In genomic region chr1:179591639-179592038, GRCm38 (mm10) we compare ENCODE assay signal across 12 mouse cellular contexts. TPM values are rescaled to one million over a fixed set of nuclear protein-coding genes. Genes with fewer than 3 reads are reported as not detected.
DNase-seq lines count a peak whose midpoint lies in the region; ATAC-seq and TF ChIP-seq lines count a peak whose summit lies in the region.
"Had no signal": no experiment of that assay in that cellular context is flagged by ENCODE, and none has a peak within 500 bp of the region (broad histone marks: within the 10 kb centered on the region; RNA-seq: fewer than 3 reads in every experiment).

No protein-coding gene starts in this region.

- no peak overlapping the region for H3K27ac ChIP-seq in hindbrain, embryonic 15.5 days (replicated peaks)
- H3K27ac ChIP-seq in hindbrain, embryonic 12.5 days: no peak overlapping the region
- peak overlapping the region; percentile 55 for H3K27ac ChIP-seq in layer of hippocampus, adult 2 months
- no peak overlapping the region for H3K27ac ChIP-seq in liver, postnatal 0 days (ENCODE audit: low read depth)
- H3K27ac ChIP-seq: embryonic facial prominence, embryonic 12.5 days; heart, adult 2 months; intestine, embryonic 15.5 days; limb, embryonic 13.5 days had no signal

- no peak; the same call in 1 of the 2 replicates for ATAC-seq in hindbrain, embryonic 15.5 days (ENCODE audit: low FRiP score, low read depth)
- no peak for ATAC-seq in hindbrain, embryonic 12.5 days (ENCODE audit: low FRiP score)
- no peak for ATAC-seq in liver, postnatal 0 days
- ATAC-seq: intestine, embryonic 15.5 days had no signal

- TF ChIP-seq EP300 in liver, postnatal 0 days (IDR thresholded peaks at IDR 0.05; ENCODE audit: low read depth): no peak

- no peak for TF ChIP-seq CTCF in layer of hippocampus, adult 2 months (conservative IDR thresholded peaks at IDR 0.05)
- TF ChIP-seq CTCF in liver, postnatal 0 days (IDR thresholded peaks at IDR 0.05; ENCODE audit: low read depth): no peak

- H3K4me1 ChIP-seq in hindbrain, embryonic 15.5 days (replicated peaks): peaks cover 11% of the 10 kb centered on the region
- H3K4me1 ChIP-seq in hindbrain, embryonic 12.5 days: peaks cover 10% of the 10 kb centered on the region; the same call in 1 of the 2 replicates
- peaks cover 10% of the 10 kb centered on the region for H3K4me1 ChIP-seq in liver, postnatal 0 days (ENCODE audit: insufficient read depth)

- DNase-seq in cerebellum, adult 9-11 months: peak; percentile 67
- DNase-seq in layer of hippocampus, adult 2 months (ENCODE audit: low spot score in 2 of 2): peak; percentile 63 to 68
- DNase-seq in right cerebral cortex, postnatal 25 days: peak; percentile 44
- no peak for DNase-seq in spleen, adult 18-20 months
- DNase-seq in liver, postnatal 0 days: no peak
- DNase-seq in gastrocnemius, postnatal 14 days: no peak
- DNase-seq: heart, adult 2 months had no signal

- H3K4me2 ChIP-seq in hindbrain, embryonic 15.5 days: 0 out of 2 replicates have a peak overlapping the region, but pooled peaks have one; percentile 14
- no peak overlapping the region for H3K4me2 ChIP-seq in hindbrain, embryonic 12.5 days (replicated peaks)
- H3K4me2 ChIP-seq in liver, postnatal 0 days (ENCODE audit: low read depth, low read length): no peak overlapping the region
- H3K4me2 ChIP-seq: embryonic facial prominence, embryonic 12.5 days; intestine, embryonic 15.5 days; limb, embryonic 13.5 days had no signal

- no peak overlapping the region for H3K9ac ChIP-seq in hindbrain, embryonic 15.5 days
- no peak overlapping the region for H3K9ac ChIP-seq in hindbrain, embryonic 12.5 days
- no peak overlapping the region for H3K9ac ChIP-seq in liver, postnatal 0 days (replicated peaks)
- H3K9ac ChIP-seq: embryonic facial prominence, embryonic 12.5 days; intestine, embryonic 15.5 days; limb, embryonic 13.5 days had no signal

- no peaks in the 10 kb centered on the region for H3K9me3 ChIP-seq in hindbrain, embryonic 15.5 days
- H3K9me3 ChIP-seq in hindbrain, embryonic 12.5 days (replicated peaks): no peaks in the 10 kb centered on the region
- H3K9me3 ChIP-seq in liver, postnatal 0 days (ENCODE audit: low read length): no peaks in the 10 kb centered on the region
- H3K9me3 ChIP-seq: embryonic facial prominence, embryonic 12.5 days; intestine, embryonic 15.5 days; limb, embryonic 13.5 days had no signal

- H3K36me3 ChIP-seq in hindbrain, embryonic 15.5 days: 0 out of 2 replicates have a peak, but pooled peaks cover 4% of the 10 kb centered on the region
- H3K36me3 ChIP-seq in hindbrain, embryonic 12.5 days: peaks cover 11% of the 10 kb centered on the region; the same call in 1 of the 2 replicates
- H3K36me3 ChIP-seq in liver, postnatal 0 days (replicated peaks; ENCODE audit: insufficient read depth, low read length): peaks cover 5% of the 10 kb centered on the region; the same call in 1 of the 2 replicates
- H3K36me3 ChIP-seq: intestine, embryonic 15.5 days had no signal

- H3K4me3 ChIP-seq in hindbrain, embryonic 15.5 days: no peak overlapping the region
- H3K4me3 ChIP-seq in hindbrain, embryonic 12.5 days: no peak overlapping the region
- peak overlapping the region; percentile 27; the same call in 1 of the 2 replicates for H3K4me3 ChIP-seq in layer of hippocampus, adult 2 months
- H3K4me3 ChIP-seq in liver, postnatal 0 days (ENCODE audit: low read depth, low read length): no peak overlapping the region
- H3K4me3 ChIP-seq: embryonic facial prominence, embryonic 12.5 days; heart, adult 2 months; intestine, embryonic 15.5 days; limb, embryonic 13.5 days had no signal

- H3K27me3 ChIP-seq in hindbrain, embryonic 15.5 days: no peaks in the 10 kb centered on the region
- no peaks in the 10 kb centered on the region for H3K27me3 ChIP-seq in hindbrain, embryonic 12.5 days
- no peaks in the 10 kb centered on the region for H3K27me3 ChIP-seq in liver, postnatal 0 days (ENCODE audit: insufficient read depth, low read length)
- H3K27me3 ChIP-seq: embryonic facial prominence, embryonic 12.5 days; intestine, embryonic 15.5 days; limb, embryonic 13.5 days had no signal

- WGBS in hindbrain, embryonic 15.5 days: 74% methylated on average over 12 of the region's 12 CpGs
- 80% methylated on average over 12 of the region's 12 CpGs for WGBS in hindbrain, embryonic 12.5 days
- WGBS in liver, postnatal 0 days (ENCODE audit: insufficient replicate concordance): 83% methylated on average over 12 of the region's 12 CpGs

- intact Hi-C loops in gastrocnemius, postnatal 14 days (cut with DNase I; ENCODE audit: low total_unique reads): no loop called here

RNA-seq across cellular contexts. Expression of gene Cnst, which starts 45.5 kb away (rescaled TPM):
- polyA plus RNA-seq in hindbrain, embryonic 15.5 days (2015; fragmentation: Nextera tagmentation; extraction: Ambion mirVana): 26.2 and 26.9 TPM in 2 replicates
- 32.1 and 33.4 TPM in 2 replicates for polyA plus RNA-seq in hindbrain, embryonic 12.5 days (2016; fragmentation: Nextera tagmentation; extraction: Ambion mirVana)
- 10 to 100 TPM; 31.9 to 34.4 TPM for total RNA-seq in layer of hippocampus, adult 2 months (2021)
- polyA plus RNA-seq in liver, postnatal 0 days (2015; fragmentation: Nextera tagmentation; extraction: Ambion mirVana): 5.0 and 5.8 TPM in 2 replicates
- total RNA-seq in gastrocnemius, postnatal 14 days (2021): 10 to 100 TPM; 23.4 to 25.9 TPM

RNA-seq across cellular contexts. Expression of gene Tfb2m, which starts 45.6 kb away (rescaled TPM):
- polyA plus RNA-seq in hindbrain, embryonic 15.5 days (2015; fragmentation: Nextera tagmentation; extraction: Ambion mirVana): 29.1 and 31.0 TPM in 2 replicates
- polyA plus RNA-seq in hindbrain, embryonic 12.5 days (2016; fragmentation: Nextera tagmentation; extraction: Ambion mirVana): 30.0 and 34.8 TPM in 2 replicates
- total RNA-seq in layer of hippocampus, adult 2 months (2021): 10 to 100 TPM; 21.0 to 24.8 TPM
- polyA plus RNA-seq in liver, postnatal 0 days (2015; fragmentation: Nextera tagmentation; extraction: Ambion mirVana): 16.3 and 17.6 TPM in 2 replicates
- 10 to 100 TPM; 26.0 to 27.7 TPM for total RNA-seq in gastrocnemius, postnatal 14 days (2021)

Comparison
In these comparisons a context has a peak if more than half of its experiments do, and no peak if none do; other contexts are left out.
1. DNase-seq: peak in cerebellum, adult 9-11 months (single experiment), layer of hippocampus, adult 2 months (2 of 2) and right cerebral cortex, postnatal 25 days (single experiment); none in spleen, adult 18-20 months (0 of 2), liver, postnatal 0 days (single experiment) and gastrocnemius, postnatal 14 days (single experiment).